Mouse (Mus musculus) heart, embryonic 11.5 days (tissue): ENCODE measurements around the gene Acox2. TPM values are rescaled to one million over a fixed set of nuclear protein-coding genes. Genes with fewer than 3 reads are reported as not detected.

Experiments
- ATAC-seq: fragments of 200-750 bp; cut with Nextera tagmentation; replicated peaks from 2 replicates; pipeline ENCODE4 v1.8.0; 2017; ENCODE audit warnings: moderate library complexity; ENCODE audit not compliant: insufficient number of reproducible peaks, low FRiP score, low TSS enrichment
- H3K27ac ChIP-seq: fragments of 300-500 bp; sonication (generic); 2 replicates; pipeline ENCODE4 v1.5.1; 2014; ENCODE audit warnings: mild to moderate bottlenecking, low read depth, low read length
- H3K27me3 ChIP-seq: fragments of 300-500 bp; sonication (generic); 2 replicates; pipeline ENCODE4 v1.6.1; 2014; ENCODE audit warnings: mild to moderate bottlenecking, low read length, mixed read lengths; ENCODE audit not compliant: control insufficient read depth, insufficient read depth
- H3K36me3 ChIP-seq: fragments of 300-500 bp; sonication (generic); 2 replicates; pipeline ENCODE4 v1.6.1; 2014; ENCODE audit warnings: mild to moderate bottlenecking, low read length, moderate library complexity, mixed read lengths; ENCODE audit not compliant: control insufficient read depth, insufficient read depth
- H3K4me1 ChIP-seq: fragments of 300-500 bp; sonication (generic); 2 replicates; pipeline ENCODE4 v1.6.1; 2014; ENCODE audit warnings: low read length; ENCODE audit not compliant: control insufficient read depth, insufficient read depth
- H3K4me2 ChIP-seq: fragments of 300-500 bp; sonication (generic); 2 replicates; pipeline ENCODE4 v1.6.1; 2014; ENCODE audit warnings: mild to moderate bottlenecking, moderate library complexity
- H3K4me3 ChIP-seq: fragments of 300-500 bp; sonication (generic); 2 replicates; pipeline ENCODE4 v1.5.1; 2014; ENCODE audit warnings: low read depth, low read length
- H3K9ac ChIP-seq: fragments of 300-500 bp; sonication (generic); 2 replicates; pipeline ENCODE4 v1.6.1; 2014; ENCODE audit warnings: mild to moderate bottlenecking, low read depth, low read length, moderate library complexity
- H3K9me3 ChIP-seq: fragments of 300-500 bp; sonication (generic); replicated peaks from 2 replicates; pipeline ENCODE4 v1.6.1; 2016; ENCODE audit warnings: low read length; ENCODE audit not compliant: control insufficient read depth
- WGBS: fragments of 180-500 bp; shearing (Covaris S2); extraction: QIAGEN DNeasy Blood & Tissue Kit; methylation state at CpG from one replicate; pipeline ENCODE4 v1.1.7; 2014; ENCODE audit not compliant: insufficient replicate concordance; 5-methylcytosine and 5-hydroxymethylcytosine counted together
- polyA plus RNA-seq: library from polyadenylated mRNA; unstranded; fragments of >200 nt; fragmentation: Nextera tagmentation; extraction: Ambion mirVana; gene quantifications from 2 replicates; pipeline ENCODE4 v1.2.1, GENCODE M21; 2014

The Acox2 gene
- polyA plus RNA-seq, 1 experiment from 2014 or later = 0.42 TPM

DNA sequence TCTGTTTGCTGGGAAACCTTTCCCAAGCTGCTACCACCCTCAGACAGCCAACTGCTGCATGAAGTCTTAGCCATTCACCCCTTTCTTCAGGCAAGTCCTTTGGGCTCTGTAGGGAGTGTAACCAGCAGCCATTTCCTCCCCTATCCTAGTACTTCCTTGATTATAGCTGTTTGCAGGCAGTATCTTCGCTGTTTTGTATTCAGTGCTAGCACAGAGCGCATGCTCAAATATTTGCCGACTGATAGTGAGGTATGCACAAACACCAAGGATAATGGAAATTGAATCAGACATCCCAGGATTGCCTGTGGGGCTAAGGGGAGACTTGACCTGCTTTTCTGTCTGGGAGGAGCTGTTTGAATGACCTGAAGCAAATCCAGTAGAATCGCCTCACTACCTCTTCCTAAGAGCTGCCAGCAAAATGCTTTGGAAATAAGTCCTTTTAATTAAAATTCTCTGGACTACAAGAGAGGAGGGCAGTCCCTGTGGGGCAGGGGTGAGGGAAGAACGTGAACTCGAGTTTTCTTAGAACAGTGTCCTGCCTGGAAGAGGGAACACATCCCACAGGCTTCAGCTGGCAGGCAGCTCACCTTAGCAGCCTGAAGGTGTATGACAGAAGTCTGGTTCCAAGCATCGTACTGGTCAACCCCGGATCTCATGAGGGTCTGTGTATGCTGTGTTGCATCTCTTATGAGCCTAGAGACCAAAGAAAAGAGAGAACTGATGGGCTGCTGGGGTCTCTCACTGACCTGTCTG is 15.8 kb downstream of the Acox2 start:
- Histone ChIP-seq H3K36me3 (no peaks in the 10 kb centered on the region), H3K27me3 (no peaks in the 10 kb centered on the region), H3K9ac (no peak overlapping the region), H3K4me3 (no peak overlapping the region), H3K4me1 (no peaks in the 10 kb centered on the region), H3K9me3 (no peaks in the 10 kb centered on the region), H3K4me2 (no peak overlapping the region), H3K27ac (peak overlapping the region; percentile 15; the same call in 1 of the 2 replicates)
- ATAC-seq = no peak
- 68% methylated on average over 8 of the region's 8 CpGs for WGBS

DNA sequence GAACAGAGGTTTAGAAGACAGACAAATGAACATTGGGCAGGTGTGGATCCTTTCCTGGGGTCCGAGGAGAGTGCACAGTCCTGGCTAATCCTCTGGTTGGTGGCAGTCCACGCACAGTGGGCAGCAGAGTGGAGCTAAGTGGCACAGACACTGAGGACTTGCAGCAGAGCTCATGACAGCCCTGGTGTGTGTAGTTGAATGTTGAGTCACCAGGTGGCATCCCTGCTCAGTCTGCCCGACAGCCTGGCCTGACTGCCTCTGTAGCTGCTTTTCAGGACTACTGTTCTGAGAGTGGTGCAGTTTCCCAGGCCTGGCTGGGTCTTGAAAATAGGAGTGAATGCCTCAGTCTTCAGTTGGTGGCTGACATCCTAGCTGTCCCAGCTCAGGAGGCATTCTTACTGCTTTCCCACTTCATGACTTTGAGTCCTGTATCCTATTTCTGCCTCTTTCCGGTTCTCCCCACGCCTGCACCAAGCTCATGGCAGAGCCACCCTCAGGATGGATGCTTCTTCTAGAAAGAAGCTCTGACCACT is 16.7 kb downstream of the Acox2 start:
- no peak overlapping the region for H3K9ac ChIP-seq
- WGBS = 56% methylated on average over 5 of the region's 5 CpGs

DNA sequence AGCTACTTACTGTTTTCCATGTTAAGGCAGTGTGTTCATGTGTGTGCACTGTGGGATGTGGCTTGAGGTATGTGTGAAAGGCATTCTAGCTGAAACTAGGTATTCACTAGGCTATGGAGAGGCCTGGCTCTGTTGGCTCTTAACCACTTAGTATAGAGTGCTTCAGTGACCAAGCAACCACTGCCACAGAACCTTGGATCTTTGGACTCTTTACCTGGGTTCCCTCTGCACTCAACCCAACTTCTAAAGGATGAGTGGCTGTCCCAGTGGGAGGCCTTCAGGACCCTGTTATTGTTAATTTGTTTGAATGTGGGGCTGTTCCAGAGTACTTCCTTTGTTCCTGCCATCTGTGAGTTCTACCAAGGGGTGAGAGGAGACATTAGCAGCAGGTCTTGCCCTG is 17.3 kb downstream of the Acox2 start:
- Histone ChIP-seq H3K27ac (no peak overlapping the region), H3K4me2 (no peak overlapping the region), H3K9ac (no peak overlapping the region), H3K4me1 (no peaks in the 10 kb centered on the region), H3K4me3 (no peak overlapping the region), H3K9me3 (no peaks in the 10 kb centered on the region), H3K36me3 (no peaks in the 10 kb centered on the region), H3K27me3 (no peaks in the 10 kb centered on the region)
- ATAC-seq = no peak

More for the DNA sequence above, 16.7 kb downstream of the Acox2 start:
- H3K9me3 ChIP-seq = no peaks in the 10 kb centered on the region
- no peak overlapping the region for H3K4me2 ChIP-seq
- no peaks in the 10 kb centered on the region for H3K4me1 ChIP-seq
- no peaks in the 10 kb centered on the region for H3K36me3 ChIP-seq
- no peak overlapping the region for H3K4me3 ChIP-seq
- H3K27me3 ChIP-seq = no peaks in the 10 kb centered on the region
- no peak overlapping the region for H3K27ac ChIP-seq
- 0 out of 2 replicates have a peak, but pooled peaks have one; percentile 36 for ATAC-seq

DNA sequence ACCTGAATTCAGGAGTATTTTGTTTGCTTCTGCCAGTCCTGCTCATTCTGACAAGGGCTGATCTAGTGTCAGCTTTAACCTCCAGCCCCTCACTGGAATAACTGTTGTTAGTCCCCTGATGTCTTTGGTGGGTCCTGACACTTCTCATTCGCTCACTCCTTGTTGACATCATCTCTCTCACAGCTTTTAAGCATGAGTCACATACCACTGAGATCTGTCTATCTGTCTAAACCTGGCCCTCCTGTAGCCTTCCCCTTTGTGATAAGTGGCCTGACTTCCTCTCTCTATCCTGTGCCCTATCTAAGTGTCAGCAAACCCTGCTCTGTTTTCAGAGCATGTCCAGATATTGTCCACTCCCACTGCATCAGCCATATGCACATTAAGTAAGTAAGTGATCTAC is 25.9 kb downstream of the Acox2 start:
- H3K9ac ChIP-seq = no peak overlapping the region
- peak; percentile 55; the same call in 1 of the 2 replicates for ATAC-seq
- no peaks in the 10 kb centered on the region for H3K9me3 ChIP-seq
- H3K4me1 ChIP-seq = peaks cover 13% of the 10 kb centered on the region
- H3K4me3 ChIP-seq = no peak overlapping the region
- H3K27ac ChIP-seq = no peak overlapping the region
- no peaks in the 10 kb centered on the region for H3K36me3 ChIP-seq
- no peak overlapping the region for H3K4me2 ChIP-seq
- WGBS = 14% methylated on average over 1 of the region's 1 CpGs
- H3K27me3 ChIP-seq = no peaks in the 10 kb centered on the region

DNA sequence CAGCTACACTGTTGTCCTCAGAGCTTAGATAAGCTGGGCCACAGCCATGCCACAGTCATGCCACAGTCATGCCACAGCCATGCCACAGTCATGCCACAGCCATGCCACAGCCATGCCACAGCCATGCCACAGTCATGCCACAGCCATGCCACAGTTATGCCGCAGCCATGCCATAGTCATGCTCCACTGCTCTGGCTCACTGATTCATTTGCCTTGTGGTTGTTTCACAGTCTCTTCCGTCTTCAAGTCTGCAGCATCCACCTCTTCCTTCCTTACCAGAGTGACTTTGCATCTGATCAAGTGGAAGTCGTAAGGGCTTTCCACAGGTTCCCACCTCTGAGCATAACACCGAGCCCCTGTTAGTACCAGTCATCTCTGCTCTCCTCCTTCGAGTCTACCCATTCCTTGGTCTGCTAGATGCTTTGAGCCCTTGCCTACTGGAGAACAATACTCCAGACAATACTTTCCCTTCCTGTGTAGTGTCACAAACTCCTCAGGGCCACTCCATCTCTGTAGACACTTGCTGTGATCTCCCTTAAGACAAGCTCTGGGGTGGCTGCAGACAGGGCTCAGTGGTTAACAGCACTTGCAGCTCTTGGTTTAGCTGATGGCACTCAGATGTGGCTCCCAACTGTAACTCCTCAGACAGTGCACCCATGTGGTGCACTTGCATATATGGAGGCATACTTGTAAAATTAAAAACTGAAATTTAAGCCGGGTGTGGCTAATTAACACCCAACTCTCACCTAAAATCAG is 26.8 kb downstream of the Acox2 start:
- no peak overlapping the region for H3K4me3 ChIP-seq
- H3K4me1 ChIP-seq = peaks cover 13% of the 10 kb centered on the region
- ATAC-seq = no peak
- H3K9ac ChIP-seq = no peak overlapping the region
- H3K4me2 ChIP-seq = no peak overlapping the region
- no peaks in the 10 kb centered on the region for H3K27me3 ChIP-seq
- no peak overlapping the region for H3K27ac ChIP-seq
- 64% methylated on average over 6 of the region's 6 CpGs for WGBS
- H3K9me3 ChIP-seq = no peaks in the 10 kb centered on the region
- no peaks in the 10 kb centered on the region for H3K36me3 ChIP-seq

DNA sequence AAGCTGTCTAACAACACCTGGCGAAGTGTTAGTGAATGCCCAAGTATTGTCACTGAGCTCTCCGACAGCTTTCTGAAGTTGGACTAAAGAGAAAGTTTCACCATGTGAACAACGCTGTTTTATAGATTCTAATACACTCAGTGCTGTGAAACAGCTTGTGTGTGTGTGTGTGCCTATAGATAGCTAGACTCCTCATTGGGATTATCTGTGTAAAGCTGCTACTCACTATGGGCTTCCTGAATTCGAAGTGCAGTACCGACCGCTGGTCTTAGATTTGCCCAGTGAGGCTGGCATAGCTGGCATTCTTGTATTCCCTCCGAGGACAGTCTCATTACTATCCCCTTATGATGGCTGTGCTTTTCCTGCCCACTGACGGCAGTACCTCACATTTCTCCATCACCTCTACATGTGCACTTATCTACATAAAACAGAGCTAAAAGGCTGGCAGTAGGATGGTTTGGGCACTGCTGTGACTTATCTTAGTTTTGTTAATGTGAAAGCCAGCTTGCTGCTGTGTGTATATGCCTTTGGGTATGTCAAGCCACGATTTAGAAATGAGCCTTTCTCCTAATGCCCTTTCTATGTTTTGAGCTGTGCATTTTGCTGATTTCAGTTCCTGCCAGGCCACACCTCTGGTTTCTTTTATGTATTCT is 29.7 kb downstream of the Acox2 start:
- Histone ChIP-seq H3K27ac (no peak overlapping the region), H3K4me3 (no peak overlapping the region), H3K4me1 (peaks cover 13% of the 10 kb centered on the region), H3K27me3 (no peaks in the 10 kb centered on the region), H3K4me2 (no peak overlapping the region), H3K9ac (no peak overlapping the region), H3K36me3 (no peaks in the 10 kb centered on the region), H3K9me3 (no peaks in the 10 kb centered on the region)
- no peak for ATAC-seq
- 68% methylated on average over 9 of the region's 9 CpGs for WGBS

DNA sequence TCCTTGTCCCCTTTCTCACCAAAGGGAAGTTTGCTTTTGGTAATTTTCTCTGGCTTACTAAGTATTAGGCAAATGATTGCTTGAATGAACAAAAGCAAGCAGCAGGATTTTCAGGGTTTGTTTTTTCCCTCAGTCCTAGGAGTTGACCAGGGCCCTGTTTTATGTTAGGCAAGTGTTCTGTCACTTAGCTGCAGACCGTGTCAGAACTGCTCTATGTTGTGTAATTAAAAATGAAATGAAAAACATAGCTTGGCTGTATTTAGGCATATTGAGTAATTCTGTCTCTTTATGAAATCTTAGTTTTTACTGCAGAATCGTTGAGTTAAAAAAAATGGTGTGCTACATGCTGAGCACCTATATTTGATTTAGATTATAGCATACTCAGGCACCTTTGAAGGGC is 34.3 kb downstream of the Acox2 start:
- H3K9ac ChIP-seq = no peak overlapping the region
- H3K9me3 ChIP-seq = no peaks in the 10 kb centered on the region
- no peak overlapping the region for H3K4me3 ChIP-seq
- H3K27ac ChIP-seq = no peak overlapping the region
- H3K36me3 ChIP-seq = peaks cover 4% of the 10 kb centered on the region
- no peak overlapping the region for H3K4me2 ChIP-seq
- 76% methylated on average over 2 of the region's 2 CpGs for WGBS
- no peaks in the 10 kb centered on the region for H3K4me1 ChIP-seq
- no peaks in the 10 kb centered on the region for H3K27me3 ChIP-seq
- no peak for ATAC-seq

DNA sequence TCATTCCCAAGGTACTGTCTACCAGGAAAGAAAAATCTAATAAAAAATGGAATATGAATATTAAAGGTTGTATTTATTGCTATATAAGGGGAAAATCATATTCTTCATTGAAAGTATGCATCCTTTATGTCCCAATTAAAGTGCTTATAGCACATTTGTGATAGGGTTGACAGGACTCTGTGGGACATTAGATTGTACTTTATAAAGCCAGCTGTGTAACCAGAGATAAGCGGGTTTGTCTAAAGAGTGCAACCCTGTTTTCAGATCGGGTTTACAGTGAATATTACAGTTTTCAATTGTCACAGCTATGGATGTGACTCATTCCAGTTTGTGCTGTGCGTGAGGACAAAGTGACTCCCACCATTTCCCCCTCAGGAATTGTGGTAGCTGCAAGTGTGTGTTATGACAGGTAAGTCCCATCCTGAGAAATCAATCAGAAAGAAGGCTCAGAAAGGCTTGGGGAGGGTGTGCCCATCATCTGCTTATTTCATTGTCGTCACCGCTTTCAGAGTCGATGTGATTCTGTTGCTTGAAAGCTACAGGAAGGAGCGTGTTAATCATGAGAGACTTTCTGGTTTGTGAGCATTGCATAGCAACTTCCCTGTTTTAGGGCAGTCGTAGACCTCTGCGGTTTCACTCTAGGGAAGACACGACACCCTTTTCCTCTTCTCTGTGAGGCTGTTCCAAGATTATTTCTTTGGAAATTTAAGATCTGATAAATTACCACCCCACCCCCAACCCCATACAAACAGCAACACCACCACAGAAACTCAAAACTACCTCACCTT is 35.5 kb downstream of the Acox2 start:
- peaks cover 4% of the 10 kb centered on the region for H3K36me3 ChIP-seq
- H3K4me1 ChIP-seq = no peaks in the 10 kb centered on the region
- no peak for ATAC-seq
- no peak overlapping the region for H3K9ac ChIP-seq
- no peaks in the 10 kb centered on the region for H3K27me3 ChIP-seq
- H3K9me3 ChIP-seq = no peaks in the 10 kb centered on the region
- WGBS = 86% methylated on average over 10 of the region's 10 CpGs
- H3K4me2 ChIP-seq = no peak overlapping the region
- no peak overlapping the region for H3K4me3 ChIP-seq
- no peak overlapping the region for H3K27ac ChIP-seq
